Mouse (Mus musculus): ENCODE measurements around the gene Abcd1. TPM values are rescaled to one million over a fixed set of nuclear protein-coding genes. Genes with fewer than 3 reads are reported as not detected.

The Abcd1 gene
- polyA plus RNA-seq, 1 experiment, result 8.0 TPM

- peaks cover 19% of the 10 kb centered on the region for H3K36me3 ChIP-seq (ENCODE audit: control insufficient read depth, insufficient read depth, low read length, poor library complexity, severe bottlenecking)
- H3K9me3 ChIP-seq (replicated peaks; ENCODE audit: control insufficient read depth, insufficient read depth, low read length, poor library complexity, severe bottlenecking), result no peaks in the 10 kb centered on the region
- no peak overlapping the region for H3K27ac ChIP-seq (ENCODE audit: insufficient read depth, low read length)
- H3K4me1 ChIP-seq (ENCODE audit: control insufficient read depth, insufficient read depth, low read length), result peaks cover 2% of the 10 kb centered on the region
- no peaks in the 10 kb centered on the region for H3K27me3 ChIP-seq (ENCODE audit: control insufficient read depth, insufficient read depth, low read length, poor library complexity, severe bottlenecking)
- no peak for TF ChIP-seq EP300 (IDR thresholded peaks at IDR 0.05; ENCODE audit: insufficient read depth, low read depth, low read length)
- no peak for TF ChIP-seq POLR2A (IDR thresholded peaks at IDR 0.05; ENCODE audit: insufficient read depth, low read length)
- no peak for TF ChIP-seq CTCF (IDR thresholded peaks at IDR 0.05; ENCODE audit: low read depth, low read length)
- H3K9ac ChIP-seq (ENCODE audit: low read depth, poor library complexity, severe bottlenecking), result no peak overlapping the region
- no peak overlapping the region for H3K4me3 ChIP-seq (ENCODE audit: low read depth, low read length)
Measured at GRCm38 (mm10) chrX:73675231-73675630, 41.2 kb upstream of the Abcd1 start.

- no peak overlapping the region for H3K27ac ChIP-seq (ENCODE audit: insufficient read depth, low read length)
- no peak overlapping the region for H3K9ac ChIP-seq (ENCODE audit: low read depth, poor library complexity, severe bottlenecking)
- no peak for TF ChIP-seq CTCF (IDR thresholded peaks at IDR 0.05; ENCODE audit: low read depth, low read length)
- no peak for TF ChIP-seq POLR2A (IDR thresholded peaks at IDR 0.05; ENCODE audit: insufficient read depth, low read length)
- TF ChIP-seq EP300 (IDR thresholded peaks at IDR 0.05; ENCODE audit: insufficient read depth, low read depth, low read length), result no peak
- H3K27me3 ChIP-seq (ENCODE audit: control insufficient read depth, insufficient read depth, low read length, poor library complexity, severe bottlenecking), result no peaks in the 10 kb centered on the region
- H3K4me1 ChIP-seq (ENCODE audit: control insufficient read depth, insufficient read depth, low read length), result peaks cover 3% of the 10 kb centered on the region
- H3K9me3 ChIP-seq (replicated peaks; ENCODE audit: control insufficient read depth, insufficient read depth, low read length, poor library complexity, severe bottlenecking), result no peaks in the 10 kb centered on the region
- H3K36me3 ChIP-seq (ENCODE audit: control insufficient read depth, insufficient read depth, low read length, poor library complexity, severe bottlenecking), result peaks cover 23% of the 10 kb centered on the region
- no peak overlapping the region for H3K4me3 ChIP-seq (ENCODE audit: low read depth, low read length)
Measured at GRCm38 (mm10) chrX:73676668-73677067, 39.7 kb upstream of the Abcd1 start.

GRCm38 (mm10) chrX:73684156-73684555 is 32.2 kb upstream of the Abcd1 start:
- Histone ChIP-seq H3K9ac (ENCODE audit: low read depth, poor library complexity, severe bottlenecking) (no peak overlapping the region), H3K9me3 (replicated peaks; ENCODE audit: control insufficient read depth, insufficient read depth, low read length, poor library complexity, severe bottlenecking) (no peaks in the 10 kb centered on the region), H3K36me3 (ENCODE audit: control insufficient read depth, insufficient read depth, low read length, poor library complexity, severe bottlenecking) (peaks cover 40% of the 10 kb centered on the region), H3K4me1 (ENCODE audit: control insufficient read depth, insufficient read depth, low read length) (peaks cover 3% of the 10 kb centered on the region), H3K4me3 (ENCODE audit: low read depth, low read length) (no peak overlapping the region), H3K27me3 (ENCODE audit: control insufficient read depth, insufficient read depth, low read length, poor library complexity, severe bottlenecking) (no peaks in the 10 kb centered on the region), H3K27ac (ENCODE audit: insufficient read depth, low read length) (no peak overlapping the region)
- TF ChIP-seq POLR2A (IDR thresholded peaks at IDR 0.05; ENCODE audit: insufficient read depth, low read length), result no peak
- no peak for TF ChIP-seq EP300 (IDR thresholded peaks at IDR 0.05; ENCODE audit: insufficient read depth, low read depth, low read length)
- TF ChIP-seq CTCF (IDR thresholded peaks at IDR 0.05; ENCODE audit: low read depth, low read length), result no peak

DNA sequence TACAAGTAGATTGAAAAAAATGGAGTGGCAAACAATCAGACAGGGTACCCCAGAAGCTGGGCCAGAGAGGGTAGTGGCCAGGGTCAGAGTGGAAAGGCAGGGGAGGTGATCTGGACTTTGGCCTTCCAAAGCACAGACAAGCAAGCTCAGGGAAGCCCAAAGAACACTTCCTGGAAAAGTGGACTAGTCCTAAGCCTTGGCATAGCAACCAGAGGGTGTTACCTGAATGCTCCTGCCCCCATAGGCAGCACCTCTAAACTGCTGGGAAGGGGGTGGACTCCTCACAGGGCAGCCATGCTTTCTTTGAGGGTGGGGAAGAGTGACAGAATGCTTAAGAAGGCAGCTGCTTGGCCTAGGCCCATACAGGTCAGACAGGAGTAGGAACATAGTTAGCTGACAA is 31.4 kb upstream of the Abcd1 start:
- Histone ChIP-seq H3K27ac (ENCODE audit: insufficient read depth, low read length) (no peak overlapping the region), H3K9ac (ENCODE audit: low read depth, poor library complexity, severe bottlenecking) (no peak overlapping the region), H3K9me3 (replicated peaks; ENCODE audit: control insufficient read depth, insufficient read depth, low read length, poor library complexity, severe bottlenecking) (no peaks in the 10 kb centered on the region), H3K36me3 (ENCODE audit: control insufficient read depth, insufficient read depth, low read length, poor library complexity, severe bottlenecking) (peaks cover 41% of the 10 kb centered on the region), H3K4me1 (ENCODE audit: control insufficient read depth, insufficient read depth, low read length) (peaks cover 2% of the 10 kb centered on the region), H3K27me3 (ENCODE audit: control insufficient read depth, insufficient read depth, low read length, poor library complexity, severe bottlenecking) (no peaks in the 10 kb centered on the region), H3K4me3 (ENCODE audit: low read depth, low read length) (no peak overlapping the region)
- TF ChIP-seq EP300 (IDR thresholded peaks at IDR 0.05; ENCODE audit: insufficient read depth, low read depth, low read length), result no peak
- TF ChIP-seq POLR2A (IDR thresholded peaks at IDR 0.05; ENCODE audit: insufficient read depth, low read length), result no peak
- no peak for TF ChIP-seq CTCF (IDR thresholded peaks at IDR 0.05; ENCODE audit: low read depth, low read length)

- H3K4me1 ChIP-seq (ENCODE audit: control insufficient read depth, insufficient read depth, low read length), result peaks cover 2% of the 10 kb centered on the region
Measured at GRCm38 (mm10) chrX:73685629-73686028, 30.8 kb upstream of the Abcd1 start.

GRCm38 (mm10) chrX:73690917-73691629 is 25.3 kb upstream of the Abcd1 start:
- no peaks in the 10 kb centered on the region for H3K27me3 ChIP-seq (ENCODE audit: control insufficient read depth, insufficient read depth, low read length, poor library complexity, severe bottlenecking)
- no peak overlapping the region for H3K27ac ChIP-seq (ENCODE audit: insufficient read depth, low read length)
- H3K36me3 ChIP-seq (ENCODE audit: control insufficient read depth, insufficient read depth, low read length, poor library complexity, severe bottlenecking), result peaks cover 40% of the 10 kb centered on the region
- TF ChIP-seq CTCF (IDR thresholded peaks at IDR 0.05; ENCODE audit: low read depth, low read length) (peak; percentile 53), POLR2A (IDR thresholded peaks at IDR 0.05; ENCODE audit: insufficient read depth, low read length) (no peak)
- no peak overlapping the region for H3K9ac ChIP-seq (ENCODE audit: low read depth, poor library complexity, severe bottlenecking)
- H3K9me3 ChIP-seq (replicated peaks; ENCODE audit: control insufficient read depth, insufficient read depth, low read length, poor library complexity, severe bottlenecking), result no peaks in the 10 kb centered on the region
- H3K4me1 ChIP-seq (ENCODE audit: control insufficient read depth, insufficient read depth, low read length), result no peaks in the 10 kb centered on the region
- no peak overlapping the region for H3K4me3 ChIP-seq (ENCODE audit: low read depth, low read length)

More at GRCm38 (mm10) chrX:73685629-73686028, 30.8 kb upstream of the Abcd1 start:
- Histone ChIP-seq H3K27me3 (ENCODE audit: control insufficient read depth, insufficient read depth, low read length, poor library complexity, severe bottlenecking) (no peaks in the 10 kb centered on the region), H3K9ac (ENCODE audit: low read depth, poor library complexity, severe bottlenecking) (no peak overlapping the region), H3K4me3 (ENCODE audit: low read depth, low read length) (no peak overlapping the region), H3K36me3 (ENCODE audit: control insufficient read depth, insufficient read depth, low read length, poor library complexity, severe bottlenecking) (peaks cover 36% of the 10 kb centered on the region), H3K9me3 (replicated peaks; ENCODE audit: control insufficient read depth, insufficient read depth, low read length, poor library complexity, severe bottlenecking) (no peaks in the 10 kb centered on the region), H3K27ac (ENCODE audit: insufficient read depth, low read length) (no peak overlapping the region)
- no peak for TF ChIP-seq POLR2A (IDR thresholded peaks at IDR 0.05; ENCODE audit: insufficient read depth, low read length)
- no peak for TF ChIP-seq EP300 (IDR thresholded peaks at IDR 0.05; ENCODE audit: insufficient read depth, low read depth, low read length)
- no peak for TF ChIP-seq CTCF (IDR thresholded peaks at IDR 0.05; ENCODE audit: low read depth, low read length)
